Mouse (Mus musculus) lung, postnatal 36 days (tissue): ENCODE data around the gene Csrp2.
A peak's percentile ranks its signal among the peaks of the same experiment; 100 is the strongest.

ENCODE experiments used
- DNase-seq: peaks from one replicate; pipeline ENCODE4 v3.0.0; 2022; ENCODE audit warnings: mixed read lengths

The Csrp2 gene

GRCm38 (mm10) chr10:110919531-110920343 lies at the start of gene Csrp2:
Gene Csrp2, plus strand, starts transcription at chr10:110919789.
- DNase-seq: peak; percentile 94

DNA sequence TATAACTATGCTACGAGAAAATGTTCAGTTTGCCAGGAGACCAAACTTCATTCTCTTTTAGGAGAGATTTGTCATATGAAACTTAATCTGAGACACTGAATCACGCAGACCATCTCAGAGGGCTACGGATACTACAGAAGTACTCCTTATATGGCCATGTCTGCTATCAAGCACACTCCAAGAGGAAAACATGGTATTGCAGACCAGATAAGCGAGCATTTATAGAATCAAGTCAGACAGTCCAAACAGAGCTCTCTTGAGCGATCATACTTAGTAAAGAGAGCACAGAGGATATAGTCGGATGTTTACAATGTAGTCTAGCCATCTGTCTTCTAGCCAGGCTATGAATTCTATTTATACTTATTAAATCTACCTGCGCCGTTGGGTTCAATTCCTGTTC lies 44.7 kb upstream of the Csrp2 start:
- no peak for DNase-seq

DNA sequence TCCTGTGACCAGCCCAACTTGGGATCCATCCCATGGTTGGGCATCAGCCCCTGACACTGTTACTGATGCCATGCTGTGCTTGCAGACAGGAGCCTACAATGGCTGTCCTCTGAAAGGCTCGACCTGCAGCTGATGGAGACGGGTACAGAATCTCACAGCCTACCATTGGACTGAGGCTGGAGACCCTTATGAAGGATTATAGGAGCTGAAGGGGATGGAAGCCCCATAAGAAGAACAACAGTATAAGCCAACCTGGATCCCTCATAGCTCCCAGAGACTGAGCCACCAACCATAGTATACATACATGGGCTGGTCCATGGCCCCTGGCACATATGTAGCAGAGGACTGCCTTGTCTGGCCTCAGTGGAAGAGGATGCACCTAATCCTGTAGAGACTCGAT lies 42.6 kb upstream of the Csrp2 start:
- no peak for DNase-seq

- DNase-seq: no peak
These were observed 41.7 kb upstream of the Csrp2 start for GRCm38 (mm10) chr10:110877851-110878250.

DNA sequence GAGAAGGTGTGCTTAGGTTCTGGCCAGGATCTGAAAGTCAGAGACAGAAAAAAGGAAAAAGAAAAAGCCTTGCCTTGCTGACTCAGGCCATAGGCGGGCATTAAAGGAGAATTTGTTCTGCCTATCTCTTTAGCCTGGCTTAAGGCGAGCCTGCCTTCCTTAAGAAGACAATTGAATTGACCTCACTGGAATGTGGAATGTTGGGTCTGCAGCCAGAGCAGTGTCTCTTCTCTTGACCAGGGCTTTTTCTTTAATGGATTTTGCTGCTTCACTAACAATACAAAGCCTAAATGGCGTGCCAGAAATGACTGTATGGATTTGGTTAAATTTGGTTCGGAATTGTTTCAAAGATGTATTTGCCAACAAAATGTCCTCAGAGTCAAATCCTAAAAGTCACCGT lies 40.9 kb upstream of the Csrp2 start:
- peak; percentile 29 for DNase-seq

DNA sequence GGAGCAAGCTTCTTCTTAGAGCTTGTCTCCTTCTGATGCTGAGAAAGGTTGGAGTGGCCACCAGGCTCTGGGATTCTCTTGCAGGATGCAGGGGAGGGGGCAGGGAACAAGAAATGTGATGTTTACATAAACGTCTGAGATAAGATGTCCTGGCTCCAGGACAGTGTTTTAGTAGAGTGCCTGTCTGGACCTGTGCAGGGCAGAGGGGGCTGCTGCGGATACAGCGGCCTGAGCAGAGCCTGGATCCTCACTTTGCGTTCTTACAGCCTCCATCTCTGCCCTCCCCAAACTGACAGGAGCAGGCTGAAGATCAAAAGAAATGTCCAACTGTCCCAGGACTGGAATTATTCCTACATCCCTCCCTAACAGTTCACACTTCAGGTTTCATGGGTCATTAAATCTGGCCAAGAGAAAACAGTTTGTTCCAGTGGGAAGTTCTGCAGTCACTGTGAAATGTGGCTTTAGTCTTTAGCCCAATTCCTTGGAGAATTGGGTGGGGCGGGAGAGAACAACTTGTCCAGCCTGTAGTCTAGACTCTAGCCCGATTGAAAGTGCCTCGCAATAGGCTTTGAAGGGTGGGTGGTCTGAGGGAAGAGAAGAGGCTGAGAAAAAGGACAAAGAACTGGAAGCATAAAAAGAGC lies 40.0 kb upstream of the Csrp2 start:
- peak; percentile 77 for DNase-seq

GRCm38 (mm10) chr10:110881346-110881745 lies 38.2 kb upstream of the Csrp2 start:
- DNase-seq: no peak

- no peak for DNase-seq
These were observed 36.9 kb upstream of the Csrp2 start for GRCm38 (mm10) chr10:110882701-110883100.

DNA sequence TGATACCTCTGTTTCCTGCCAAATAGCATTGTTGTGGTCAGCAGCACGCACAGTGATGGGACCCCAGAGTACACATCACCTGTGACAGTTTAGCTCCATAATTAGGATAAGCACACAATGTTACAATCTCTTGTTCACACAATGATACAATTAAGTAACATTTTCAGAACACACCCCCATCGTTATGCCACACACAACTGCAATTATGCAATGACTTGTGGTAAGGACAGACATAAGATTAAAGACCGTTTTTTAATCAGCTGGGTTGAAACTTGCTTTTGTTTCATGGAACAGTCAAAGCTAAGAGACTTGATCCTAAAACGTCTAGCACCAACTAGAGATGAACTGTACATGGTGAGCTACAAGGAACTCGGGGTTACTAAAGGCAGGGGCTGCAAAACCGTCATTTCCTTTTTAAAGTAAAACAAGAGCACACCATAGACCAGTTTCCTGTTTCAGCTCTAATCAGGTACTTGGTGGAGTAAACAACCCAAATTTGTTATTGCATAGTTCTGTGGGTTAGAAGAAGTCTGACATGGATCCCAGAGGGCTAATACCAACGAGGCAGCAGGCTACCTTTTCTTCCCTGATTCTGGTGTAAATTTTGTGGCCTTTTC lies 28.8 kb upstream of the Csrp2 start:
- DNase-seq: peak; percentile 12

DNA sequence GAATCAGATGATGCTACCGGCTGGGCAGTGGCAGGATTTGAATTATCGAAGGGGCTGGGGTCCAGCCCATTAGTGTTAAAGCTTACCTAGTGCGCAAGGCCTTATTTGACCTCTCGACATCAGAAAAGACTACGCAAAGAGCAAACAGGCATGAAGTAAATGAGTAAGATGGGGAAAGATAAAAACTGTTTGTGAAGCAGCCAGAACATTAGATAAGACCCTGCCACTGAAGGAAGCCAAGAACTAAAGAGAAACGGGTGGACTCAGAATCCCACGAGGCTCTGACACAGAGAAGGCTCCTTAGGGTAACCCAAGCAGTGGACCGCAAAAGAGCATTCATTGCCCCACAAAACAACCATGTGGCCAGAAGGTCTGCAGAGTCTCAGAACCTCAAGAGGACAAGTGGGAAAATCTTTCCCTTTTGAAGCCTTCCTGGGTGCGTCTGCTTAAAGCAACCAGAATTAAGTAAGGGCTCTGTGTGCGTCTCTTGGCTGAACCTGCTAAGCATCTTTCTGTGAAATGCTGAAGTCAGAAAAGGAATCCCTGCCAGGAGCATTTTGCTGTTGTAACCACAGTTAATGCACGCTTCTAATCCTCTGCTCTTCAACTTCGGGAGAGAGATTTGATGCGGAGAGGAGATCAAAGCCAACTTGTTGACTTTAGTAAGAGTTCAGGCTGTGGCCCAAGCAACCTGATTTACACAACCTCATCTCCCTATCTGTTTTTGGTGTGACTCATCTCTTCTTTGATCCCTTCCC lies 19.7 kb upstream of the Csrp2 start:
- no peak for DNase-seq

DNA sequence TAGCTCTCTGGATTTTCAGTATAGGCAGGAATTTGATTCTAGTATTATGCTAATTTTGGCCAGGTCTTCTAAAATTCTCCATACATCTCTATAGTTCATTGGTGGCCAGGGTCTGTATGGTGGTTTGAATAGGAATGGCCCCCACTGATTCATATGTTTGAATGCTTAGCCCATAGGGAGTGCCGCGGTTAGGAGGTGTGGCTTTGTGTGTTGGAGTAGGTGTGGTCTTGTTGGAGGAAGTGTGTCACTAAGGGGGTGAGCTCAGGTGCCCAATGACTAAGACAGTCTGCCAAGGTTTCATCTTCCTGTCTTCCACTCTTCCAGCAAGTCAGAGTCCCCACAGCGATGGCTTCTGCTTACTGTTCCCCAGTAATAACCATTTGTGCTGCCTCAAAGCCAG lies 15.7 kb upstream of the Csrp2 start:
- DNase-seq: no peak

GRCm38 (mm10) chr10:110916666-110917344 lies 2.8 kb upstream of the Csrp2 start:
- DNase-seq: no peak

GRCm38 (mm10) chr10:110917521-110917920 lies 2.1 kb upstream of the Csrp2 start:
- DNase-seq: no peak

DNA sequence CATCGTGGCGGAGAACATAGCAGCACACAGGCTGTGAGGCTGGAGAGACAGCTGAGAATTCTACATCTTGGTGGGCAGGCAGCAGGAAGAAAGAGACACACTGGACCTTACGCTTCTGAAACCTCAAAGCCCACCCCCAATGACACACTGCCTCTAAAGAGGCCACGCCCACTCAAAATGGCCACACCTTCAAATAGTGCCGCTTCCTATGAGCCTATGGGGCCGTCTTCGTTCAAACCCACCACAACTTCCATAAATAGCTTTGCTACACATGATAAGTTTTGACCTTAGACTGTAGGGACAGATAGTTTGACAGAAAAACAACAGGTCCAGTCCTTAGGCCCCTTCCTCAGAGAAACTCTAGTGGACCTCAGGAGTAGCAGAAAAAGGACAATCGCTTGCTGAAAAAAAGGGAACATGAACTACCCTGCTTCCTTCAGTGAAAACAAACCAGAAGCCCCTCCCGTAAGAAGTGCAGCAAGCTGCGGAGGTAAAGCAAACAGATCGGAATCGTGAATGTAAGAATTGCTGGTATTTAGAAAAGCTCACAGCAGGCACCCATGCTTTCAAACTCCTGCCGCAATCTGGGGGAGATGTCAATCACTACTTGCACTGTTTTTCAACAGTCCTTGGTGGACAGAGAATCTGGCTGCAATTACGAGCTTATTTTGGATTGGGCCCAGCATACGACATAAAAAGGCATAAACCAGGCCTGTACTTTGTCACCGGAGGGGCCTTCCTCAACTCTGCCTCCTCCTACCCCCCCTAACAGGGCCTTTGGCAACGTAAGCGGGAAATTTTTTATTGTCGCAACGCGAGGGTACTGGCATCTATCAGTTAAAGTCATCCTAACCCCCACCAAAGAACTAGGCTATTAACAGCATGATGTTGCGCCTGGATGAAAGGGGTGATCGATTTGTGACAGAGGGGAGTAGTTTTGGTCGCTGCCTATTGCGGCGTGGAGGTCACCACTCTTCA lies 886 bp upstream of the Csrp2 start:
- peak; percentile 50 for DNase-seq

DNA sequence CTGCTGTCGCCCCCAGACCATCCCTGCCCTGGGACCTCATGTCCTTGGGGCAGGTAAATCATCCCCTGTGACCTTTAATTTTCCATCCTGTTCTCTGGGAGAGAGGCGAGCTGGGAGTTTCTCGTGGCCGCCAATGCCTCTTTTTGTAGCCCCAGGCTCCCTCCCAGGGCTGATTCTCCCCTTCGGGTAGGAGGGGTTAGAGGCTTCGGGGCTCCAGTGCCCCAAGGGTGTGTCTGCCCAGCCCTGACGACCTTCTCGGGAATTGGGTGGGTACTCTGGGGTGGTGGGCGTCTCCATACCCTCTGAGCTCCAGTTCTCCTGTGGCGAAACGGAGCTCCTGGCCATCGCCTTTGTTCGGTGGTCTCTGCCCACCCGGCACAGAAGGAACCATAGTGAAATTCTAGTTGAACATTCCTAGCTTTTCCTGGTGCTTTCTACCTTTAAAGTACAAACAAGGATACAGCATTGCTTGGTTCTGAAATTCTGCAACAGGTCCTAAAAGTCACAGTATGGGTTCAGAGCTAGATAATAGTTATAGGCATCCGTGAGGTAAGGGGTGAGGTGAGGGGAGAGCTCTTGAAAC lies 870 bp downstream of the Csrp2 start:
- DNase-seq: no peak

DNA sequence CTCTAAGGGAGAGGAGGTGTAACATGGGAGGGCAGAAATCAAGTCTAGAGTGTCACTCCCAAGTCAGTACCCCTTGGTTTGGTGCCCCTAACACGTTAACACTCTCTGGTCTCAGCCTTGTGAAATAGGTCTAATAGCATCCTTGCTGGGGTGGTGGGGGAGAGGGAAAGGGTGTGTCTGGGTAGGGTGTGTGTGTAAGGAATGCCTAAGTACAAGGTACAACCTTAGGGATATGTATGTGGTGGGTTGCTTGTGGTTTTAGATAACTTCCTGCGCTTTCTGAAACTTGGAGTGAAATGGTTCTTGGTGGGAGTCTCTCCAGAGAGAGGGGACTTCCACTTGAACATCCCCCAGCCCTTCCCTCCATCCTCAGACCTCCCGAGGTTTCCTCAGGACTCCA lies 2.3 kb downstream of the Csrp2 start:
- DNase-seq: no peak

- DNase-seq: no peak
These were observed 3.0 kb downstream of the Csrp2 start for GRCm38 (mm10) chr10:110922612-110923011.

- peak; percentile 33 for DNase-seq
These were observed 7.9 kb downstream of the Csrp2 start for GRCm38 (mm10) chr10:110927491-110927890.

DNA sequence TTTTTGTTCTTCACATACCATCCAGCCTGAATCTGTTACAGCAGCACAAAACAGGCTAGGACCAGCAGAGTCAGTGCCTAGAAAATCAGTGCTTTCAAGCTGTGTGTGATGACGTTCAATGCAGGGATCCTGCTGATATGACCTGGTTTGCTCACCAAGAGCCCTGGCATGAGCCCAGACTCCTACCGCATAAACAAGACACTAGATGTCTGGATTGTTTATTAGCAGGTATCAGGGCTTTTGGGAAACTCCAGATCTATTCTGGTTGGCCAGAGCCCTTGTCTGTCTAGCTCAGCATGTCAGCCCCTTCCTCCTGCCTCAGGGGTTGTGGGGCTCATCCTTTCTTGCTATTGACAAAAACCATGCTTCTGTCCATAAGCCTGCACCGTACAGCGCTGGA lies 10.2 kb downstream of the Csrp2 start:
- DNase-seq: peak; percentile 38

GRCm38 (mm10) chr10:110931161-110931912 lies 11.7 kb downstream of the Csrp2 start:
- no peak for DNase-seq
